Mouse (Mus musculus): ENCODE data around the gene Zfp536.

DNA sequence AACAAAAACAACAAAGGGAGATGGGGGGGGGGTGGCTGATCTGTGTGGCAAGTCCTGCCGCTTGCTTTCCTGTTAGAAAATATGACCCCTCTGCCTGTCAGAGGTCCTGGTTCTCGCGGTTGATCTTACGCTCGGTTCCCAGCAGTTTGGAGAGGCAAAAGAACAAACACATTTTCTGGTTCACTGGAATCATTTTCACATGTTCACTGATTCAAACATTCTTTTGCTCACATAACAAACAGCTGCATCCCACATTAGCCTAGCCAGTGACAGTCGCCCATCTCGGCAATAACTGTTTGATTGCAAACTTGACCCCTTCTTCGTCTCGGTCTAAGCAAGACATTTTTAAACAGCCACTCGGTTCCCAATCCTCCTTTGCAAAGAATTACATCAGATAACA lies 208.8 kb downstream of the Zfp536 start:
- TF ChIP-seq CTCF (IDR thresholded peaks at IDR 0.05; ENCODE audit: borderline replicate concordance, control insufficient read depth, extremely low read depth, insufficient read depth, low read length, poor library complexity) (no peak), POLR2A (IDR thresholded peaks at IDR 0.05; ENCODE audit: control insufficient read depth, extremely low read depth, insufficient read depth, low read length, poor library complexity) (no peak)

All from thymus, adult 2 months (tissue).